Mouse (Mus musculus) activated CD4-positive, CD25-positive, alpha-beta regulatory T cell, adult 9 weeks (primary cell): ENCODE data around the gene 1700017N19Rik. TPM values are rescaled to one million over a fixed set of nuclear protein-coding genes. Genes with fewer than 3 reads are reported as not detected.

ENCODE experiments used
- polyA plus RNA-seq: library from polyadenylated mRNA; unstranded; fragments of 100-300 nt; shearing (Covaris generic); gene quantifications from one replicate; pipeline ENCODE4 v1.2.1, GENCODE M21; 2017

The 1700017N19Rik gene
- polyA plus RNA-seq: not detected

GRCm38 (mm10) chr10:100590323-100590722, at the start of gene 1700017N19Rik, which contains the start of gene 4930430F08Rik:
Gene 1700017N19Rik, plus strand, starts transcription at chr10:100590484.
Gene 4930430F08Rik, minus strand, starts transcription at chr10:100590423.

Other genes with a start within 250 kb of the 1700017N19Rik start
- gene Gm4302, start 249.6 kb upstream of the 1700017N19Rik start, polyA plus RNA-seq: not detected
- not detected for gene Gm4303, start 244.5 kb upstream of the 1700017N19Rik start, polyA plus RNA-seq
- gene Gm4305, start 239.4 kb upstream of the 1700017N19Rik start, polyA plus RNA-seq: not detected
- gene Gm4307, start 229.1 kb upstream of the 1700017N19Rik start, polyA plus RNA-seq: not detected
- gene Gm4312, start 207.9 kb upstream of the 1700017N19Rik start, polyA plus RNA-seq: not detected
- 2.8 TPM for gene Tmtc3, start 103.1 kb upstream of the 1700017N19Rik start, polyA plus RNA-seq
- gene Cep290, start 102.9 kb upstream of the 1700017N19Rik start, polyA plus RNA-seq: 3.8 TPM
- gene 4930430F08Rik, start 61 bp upstream of the 1700017N19Rik start, polyA plus RNA-seq: 9.8 TPM